In the genomic region with DNA sequence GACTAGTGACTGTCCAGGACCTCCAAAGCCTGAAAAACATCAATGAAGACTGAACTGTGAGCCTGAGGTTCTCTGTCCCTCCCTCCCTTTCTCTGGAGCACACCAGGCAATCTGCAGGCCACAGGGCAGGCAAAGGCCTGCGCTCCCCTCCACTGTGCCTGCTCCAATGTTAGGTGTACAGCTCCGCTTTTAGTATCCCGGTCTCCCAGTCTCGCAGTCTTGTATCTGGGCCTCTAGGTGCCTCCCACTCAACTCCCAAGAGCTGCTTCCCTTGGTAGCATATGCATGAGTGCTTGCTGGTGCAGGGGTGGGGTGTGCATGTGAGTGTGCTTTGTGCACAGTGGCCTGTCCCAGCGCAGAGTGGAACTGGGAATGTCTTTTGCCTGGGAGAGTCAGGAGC, we compare ENCODE assay signal across 8 mouse cellular contexts.
A peak's percentile ranks its signal among the peaks of the same experiment; 100 is the strongest.
DNase-seq lines count a peak whose midpoint lies in the region; ATAC-seq lines count a peak whose summit lies in the region.

No protein-coding gene starts in this region.

- intact Hi-C loops in left cerebral cortex, postnatal 36 days (cut with DNase I), result no loop called here

- 41% methylated on average over 5 of the region's 5 CpGs for WGBS in forebrain, embryonic 11.5 days
- 24% methylated on average over 5 of the region's 5 CpGs for WGBS in hindbrain, embryonic 13.5 days
- 44% methylated on average over 5 of the region's 5 CpGs for whole genome bisulfite sequencing in midbrain, embryonic 15.5 days

- H3K27me3 ChIP-seq in forebrain, embryonic 11.5 days (ENCODE audit: control insufficient read depth, insufficient read depth, low read length), result peaks cover 24% of the 10 kb centered on the region; the same call in 1 of the 2 replicates
- H3K27me3 ChIP-seq in hindbrain, embryonic 13.5 days, result peaks cover 67% of the 10 kb centered on the region
- peaks cover 50% of the 10 kb centered on the region for H3K27me3 ChIP-seq in midbrain, embryonic 15.5 days (replicated peaks)

- no peak overlapping the region for H3K27ac ChIP-seq in forebrain, embryonic 11.5 days (ENCODE audit: low read depth, low read length)
- H3K27ac ChIP-seq in hindbrain, embryonic 13.5 days, result no peak overlapping the region
- no peak overlapping the region for H3K27ac ChIP-seq in midbrain, embryonic 15.5 days

- ATAC-seq in forebrain, embryonic 11.5 days (replicated peaks; ENCODE audit: low FRiP score), result peak; percentile 55
- 0 out of 2 replicates have a peak, but pooled peaks have one; percentile 32 for ATAC-seq in hindbrain, embryonic 13.5 days (ENCODE audit: low FRiP score)
- peak; percentile 65 for ATAC-seq in midbrain, embryonic 15.5 days (replicated peaks)

- no peak overlapping the region for H3K9ac ChIP-seq in forebrain, embryonic 11.5 days (ENCODE audit: low read length)
- no peak overlapping the region for H3K9ac ChIP-seq in hindbrain, embryonic 13.5 days
- H3K9ac ChIP-seq in midbrain, embryonic 15.5 days, result no peak overlapping the region

- H3K9me3 ChIP-seq in forebrain, embryonic 11.5 days (ENCODE audit: control insufficient read depth, low read length), result no peaks in the 10 kb centered on the region
- no peaks in the 10 kb centered on the region for H3K9me3 ChIP-seq in hindbrain, embryonic 13.5 days
- no peaks in the 10 kb centered on the region for H3K9me3 ChIP-seq in midbrain, embryonic 15.5 days

- H3K4me1 ChIP-seq in forebrain, embryonic 11.5 days (replicated peaks; ENCODE audit: control insufficient read depth, insufficient read depth, low read length), result no peaks in the 10 kb centered on the region; the same call in 1 of the 2 replicates
- H3K4me1 ChIP-seq in hindbrain, embryonic 13.5 days (replicated peaks), result peaks cover 3% of the 10 kb centered on the region; the same call in 1 of the 2 replicates
- H3K4me1 ChIP-seq in midbrain, embryonic 15.5 days, result no peaks in the 10 kb centered on the region; the same call in 1 of the 2 replicates

- H3K36me3 ChIP-seq in forebrain, embryonic 11.5 days (ENCODE audit: control insufficient read depth, insufficient read depth, low read length), result no peaks in the 10 kb centered on the region
- H3K36me3 ChIP-seq in hindbrain, embryonic 13.5 days, result no peaks in the 10 kb centered on the region
- H3K36me3 ChIP-seq in midbrain, embryonic 15.5 days (replicated peaks), result no peaks in the 10 kb centered on the region

- H3K4me2 ChIP-seq in forebrain, embryonic 11.5 days (ENCODE audit: low read depth, low read length, severe bottlenecking), result no peak overlapping the region
- H3K4me2 ChIP-seq in hindbrain, embryonic 13.5 days, result no peak overlapping the region
- no peak overlapping the region for H3K4me2 ChIP-seq in midbrain, embryonic 15.5 days

- no peak overlapping the region for H3K4me3 ChIP-seq in forebrain, embryonic 11.5 days (ENCODE audit: low read depth, low read length)
- H3K4me3 ChIP-seq in hindbrain, embryonic 13.5 days, result no peak overlapping the region
- H3K4me3 ChIP-seq in midbrain, embryonic 15.5 days, result no peak overlapping the region

- DNase-seq in left cerebral cortex, postnatal 36 days (ENCODE audit: low spot score in 2 of 2), result peak; percentile 21 to 43
- DNase-seq in left cerebral cortex, adult 11 months (ENCODE audit: low spot score), result no peak
- peak; percentile 56 for DNase-seq in forebrain, embryonic 11.5 days (ENCODE audit: low spot score)
- DNase-seq in cerebellum, adult 9-10 months, result no peak
- no peak for DNase-seq in c-Kit-positive CD71-positive TER-119-positive erythroid progenitor cells, embryonic 14.5 days (ENCODE audit: low spot score)
- DNase-seq in ovary, postnatal 14 days (ENCODE audit: low spot score), result no peak

Comparison
In these comparisons a context has a peak if more than half of its experiments do, and no peak if none do; other contexts are left out.
1. DNase-seq: peak in left cerebral cortex, postnatal 36 days (2 of 2) and forebrain, embryonic 11.5 days (single experiment); none in left cerebral cortex, adult 11 months (single experiment), cerebellum, adult 9-10 months (single experiment), c-Kit-positive CD71-positive TER-119-positive erythroid progenitor cells, embryonic 14.5 days (single experiment) and ovary, postnatal 14 days (single experiment).
2. Peak in every context shown above with its lines, with median percentiles within 50 percentile points of each other: ATAC-seq.